Mouse (Mus musculus): ENCODE measurements at regions not wholly inside any gene's neighbourhood (a gene's known extent, or its start where the extent isn't known, plus 50 kb on each side); places are given as distances from the start of the nearest gene placed in this dataset.

DNA sequence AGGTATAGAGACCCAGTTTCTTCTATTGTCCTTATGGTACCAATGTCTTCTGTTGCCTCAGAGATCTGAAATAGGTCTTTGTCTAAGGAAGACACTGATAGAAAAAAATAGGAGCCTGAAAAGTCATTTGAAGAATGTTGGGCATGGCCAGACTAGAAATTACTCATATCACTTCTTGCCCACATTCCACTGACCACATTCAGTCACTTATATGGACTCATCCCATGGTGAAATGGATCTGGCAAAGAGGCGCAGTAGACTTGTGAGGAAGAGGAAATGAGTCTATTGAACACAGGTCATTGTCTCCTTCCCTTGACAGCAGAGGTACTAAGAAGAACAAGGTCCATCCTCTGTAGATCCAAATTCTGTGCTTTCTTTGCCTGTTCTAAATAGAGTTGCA is 318.9 kb upstream of the A1bg start:
- in situ Hi-C loops (cut with MboI; ENCODE audit: low pct_ligation_motif_present, low pct_unique_long_range_greater_than_20kb, low sequenced_read_pairs) (no loop called here), dilution Hi-C loops (cut with MboI; ENCODE audit: extremely low pct_ligation_motif_present, extremely low pct_unique_long_range_greater_than_20kb, low sequenced_read_pairs) (no loop called here)
- H3K9me3 ChIP-seq (replicated peaks; ENCODE audit: low read length) = no peaks in the 10 kb centered on the region
- no peak overlapping the region for H3K4me3 ChIP-seq (replicated peaks in 1 of 3; ENCODE audit: low read depth in 2 of 3, low read length in 2 of 3, poor library complexity in 1 of 3)
- TF ChIP-seq ETS1 (conservative IDR thresholded peaks at IDR 0.05; ENCODE audit: low read depth, low read length) = no peak
- no peak for TF ChIP-seq CTCF (conservative IDR thresholded peaks at IDR 0.05 in 1 of 2, IDR thresholded peaks at IDR 0.05 in 1 of 2; ENCODE audit: low read depth in 2 of 2, low read length in 2 of 2)
- TF ChIP-seq JUN (IDR thresholded peaks at IDR 0.05; ENCODE audit: insufficient read depth, low read depth, low read length) = no peak
- no peak for TF ChIP-seq MEF2A (IDR thresholded peaks at IDR 0.05; ENCODE audit: borderline replicate concordance, low read depth, low read length)
- no peak for TF ChIP-seq IRF4 (IDR thresholded peaks at IDR 0.05; ENCODE audit: low read depth, low read length)
- no peak for TF ChIP-seq TBP (conservative IDR thresholded peaks at IDR 0.05; ENCODE audit: low read depth, low read length)
- no peak for DNase-seq (ENCODE audit: extremely low read depth)
- no peak overlapping the region for H3K27ac ChIP-seq (ENCODE audit: insufficient read depth, low read depth)
- H3K79me2 ChIP-seq (replicated peaks; ENCODE audit: control insufficient read depth, extremely low read depth, insufficient read depth, poor library complexity, severe bottlenecking) = no peaks in the 10 kb centered on the region
- H3K9ac ChIP-seq (ENCODE audit: insufficient read depth, low read depth) = no peak overlapping the region
- no peak overlapping the region for H3K4me2 ChIP-seq (ENCODE audit: insufficient read depth, low read depth, poor library complexity, severe bottlenecking)
- H3K27me3 ChIP-seq (replicated peaks) = no peaks in the 10 kb centered on the region
- H3K4me1 ChIP-seq (ENCODE audit: control insufficient read depth in 1 of 2, insufficient read depth in 2 of 2) = peaks cover 0 to 4% of the 10 kb centered on the region in 2 experiments; a peak in 1 of 4 replicates
- no peaks in the 10 kb centered on the region for H3K36me3 ChIP-seq (replicated peaks in 1 of 2; ENCODE audit: control insufficient read depth in 1 of 2, insufficient read depth in 1 of 2, low read length in 1 of 2)

- H3K36me3 ChIP-seq (replicated peaks in 1 of 2; ENCODE audit: control insufficient read depth in 1 of 2, insufficient read depth in 1 of 2, low read length in 1 of 2) = no peaks in the 10 kb centered on the region
- in situ Hi-C loops (cut with MboI; ENCODE audit: low pct_ligation_motif_present, low pct_unique_long_range_greater_than_20kb, low sequenced_read_pairs) = no loop called here
- no peak overlapping the region for H3K27ac ChIP-seq (ENCODE audit: insufficient read depth, low read depth)
- H3K9me3 ChIP-seq (replicated peaks; ENCODE audit: low read length) = no peaks in the 10 kb centered on the region
- dilution Hi-C loops (cut with MboI; ENCODE audit: extremely low pct_ligation_motif_present, extremely low pct_unique_long_range_greater_than_20kb, low sequenced_read_pairs) = no loop called here
- no peak overlapping the region for H3K4me2 ChIP-seq (ENCODE audit: insufficient read depth, low read depth, poor library complexity, severe bottlenecking)
- no peak overlapping the region for H3K9ac ChIP-seq (ENCODE audit: insufficient read depth, low read depth)
- H3K4me1 ChIP-seq (ENCODE audit: control insufficient read depth in 1 of 2, insufficient read depth in 2 of 2) = peaks cover 0 to 4% of the 10 kb centered on the region in 2 experiments; a peak in 1 of 4 replicates
- TF ChIP-seq POLR2A (IDR thresholded peaks at IDR 0.05; ENCODE audit: low read depth, low read length) = no peak
- TF ChIP-seq ZKSCAN1 (IDR thresholded peaks at IDR 0.05; ENCODE audit: borderline replicate concordance, low read depth, low read length) = no peak
- no peak for TF ChIP-seq ZMIZ1 (IDR thresholded peaks at IDR 0.05; ENCODE audit: low read depth, low read length)
- TF ChIP-seq UBTF (IDR thresholded peaks at IDR 0.05; ENCODE audit: low read depth, low read length) = no peak
- TF ChIP-seq POLR2AphosphoS2 (IDR thresholded peaks at IDR 0.05; ENCODE audit: low read depth, low read length) = no peak
- TF ChIP-seq SMC3 (IDR thresholded peaks at IDR 0.05; ENCODE audit: low read depth, low read length) = no peak
- no peak for TF ChIP-seq EP300 (IDR thresholded peaks at IDR 0.05; ENCODE audit: low read length)
- no peak for TF ChIP-seq PAX5 (IDR thresholded peaks at IDR 0.05; ENCODE audit: low read length)
- TF ChIP-seq ETS1 (conservative IDR thresholded peaks at IDR 0.05; ENCODE audit: low read depth, low read length) = no peak
- no peak for TF ChIP-seq ELF1 (IDR thresholded peaks at IDR 0.05; ENCODE audit: low read depth, low read length)
- no peak for TF ChIP-seq JUN (IDR thresholded peaks at IDR 0.05; ENCODE audit: insufficient read depth, low read depth, low read length)
- no peak for TF ChIP-seq BHLHE40 (IDR thresholded peaks at IDR 0.05; ENCODE audit: low read depth, low read length)
- no peak for TF ChIP-seq NELFE (IDR thresholded peaks at IDR 0.05; ENCODE audit: low read depth, low read length)
- no peak for TF ChIP-seq MEF2A (IDR thresholded peaks at IDR 0.05; ENCODE audit: borderline replicate concordance, low read depth, low read length)
- no peak for TF ChIP-seq MAFK (IDR thresholded peaks at IDR 0.05; ENCODE audit: insufficient replicate concordance, low read length)
- DNase-seq (ENCODE audit: extremely low read depth) = no peak
- no peaks in the 10 kb centered on the region for H3K27me3 ChIP-seq (replicated peaks)
- no peaks in the 10 kb centered on the region for H3K79me2 ChIP-seq (replicated peaks; ENCODE audit: control insufficient read depth, extremely low read depth, insufficient read depth, poor library complexity, severe bottlenecking)
- H3K4me3 ChIP-seq (replicated peaks in 1 of 3; ENCODE audit: low read depth in 2 of 3, low read length in 2 of 3, poor library complexity in 1 of 3) = no peak overlapping the region
These were observed 317.5 kb upstream of the A1bg start for GRCm38 (mm10) chr15:61240344-61240743.

All from CH12.LX (cell line).